Mouse (Mus musculus) heart, adult 11 months (tissue): Measurements from ENCODE around the gene Agap1.

ENCODE experiments used
- DNase-seq: peaks from one replicate; pipeline ENCODE4 v3.0.0; 2022

The Agap1 gene

DNA sequence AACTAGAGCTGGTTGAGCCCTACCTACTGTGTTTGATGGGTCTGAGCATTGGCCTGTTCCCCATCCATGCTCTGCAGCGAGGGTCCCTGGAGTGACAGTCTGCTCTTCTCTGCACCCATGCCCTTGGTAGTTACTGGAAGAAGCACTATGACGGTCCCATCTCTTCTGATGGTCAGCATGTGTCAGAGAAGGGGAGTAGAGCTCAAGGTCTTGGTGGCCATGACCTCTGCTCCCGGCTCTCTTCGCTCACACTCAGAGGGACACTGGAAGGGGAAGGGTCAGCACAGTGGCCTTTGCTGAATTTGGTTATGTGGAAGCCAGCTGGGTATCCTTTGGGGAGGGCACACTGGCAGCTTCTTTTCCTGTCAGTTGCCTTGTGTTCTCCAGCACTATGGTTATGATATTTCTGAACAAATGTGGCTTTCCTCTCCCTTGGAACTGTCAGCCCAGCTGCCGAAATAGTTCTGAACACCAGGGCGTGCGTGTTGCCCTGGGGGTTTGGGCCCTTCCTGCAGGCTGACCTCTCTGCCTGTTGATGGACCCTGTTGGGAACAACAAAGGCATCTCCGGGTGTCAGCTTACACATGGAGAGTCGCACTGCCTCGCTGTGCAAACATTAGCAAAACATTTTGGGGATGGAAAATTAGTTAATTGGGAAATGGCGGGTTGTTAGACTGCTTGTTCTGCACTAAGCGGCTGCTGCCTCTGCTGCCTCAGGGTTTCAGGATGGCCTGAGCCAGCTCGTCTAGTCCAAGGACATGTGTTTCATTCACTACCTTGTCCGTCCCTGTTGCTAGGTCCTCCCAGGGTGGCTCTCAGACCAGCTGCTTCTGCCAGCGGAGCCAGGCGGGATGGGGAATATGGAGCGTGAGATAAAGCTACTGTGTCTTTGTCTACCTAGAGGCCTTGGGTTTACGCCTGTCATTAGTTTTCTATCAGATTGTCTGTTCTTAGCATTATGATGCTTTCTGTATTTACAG lies 93.2 kb downstream of the Agap1 start:
- DNase-seq = peak; percentile 87

DNA sequence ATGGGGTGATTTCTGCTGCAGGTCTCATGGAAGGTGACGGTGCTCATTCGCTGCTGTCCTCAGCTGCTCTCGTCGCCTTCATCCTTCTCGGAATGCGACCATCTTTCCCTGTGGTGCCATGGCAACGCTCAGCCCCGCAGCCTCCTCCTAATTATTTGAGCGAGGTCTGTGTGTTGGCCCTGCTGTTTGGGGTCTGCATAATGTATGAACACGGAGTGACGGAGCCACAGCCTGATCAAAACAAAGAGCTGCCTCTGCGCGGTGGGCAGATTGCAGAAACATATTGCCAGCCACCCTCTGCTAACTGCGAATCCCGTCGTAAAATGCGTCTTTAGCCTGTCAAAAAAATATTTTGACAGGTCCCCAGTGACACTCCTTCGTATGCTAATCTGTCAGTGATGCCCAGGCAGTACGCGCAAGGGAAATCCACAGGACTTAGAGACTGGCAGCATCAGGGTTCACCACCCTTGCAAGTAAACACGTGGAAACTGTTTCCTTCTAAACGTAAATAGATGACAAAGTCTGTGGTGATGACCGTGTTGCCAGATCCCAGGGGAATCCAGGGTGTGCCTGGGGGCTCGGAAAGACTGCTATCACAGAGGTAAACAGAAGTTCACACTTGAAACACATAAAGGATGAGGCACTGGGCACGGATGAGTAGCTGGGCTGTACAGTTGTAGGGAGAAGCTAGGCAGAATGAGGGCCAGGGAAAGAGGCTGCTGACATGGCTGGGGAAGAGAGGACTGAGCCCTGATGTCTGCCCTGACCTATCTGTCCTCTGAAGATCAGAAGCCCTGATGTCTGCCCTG lies 95.7 kb downstream of the Agap1 start:
- no peak for DNase-seq

DNA sequence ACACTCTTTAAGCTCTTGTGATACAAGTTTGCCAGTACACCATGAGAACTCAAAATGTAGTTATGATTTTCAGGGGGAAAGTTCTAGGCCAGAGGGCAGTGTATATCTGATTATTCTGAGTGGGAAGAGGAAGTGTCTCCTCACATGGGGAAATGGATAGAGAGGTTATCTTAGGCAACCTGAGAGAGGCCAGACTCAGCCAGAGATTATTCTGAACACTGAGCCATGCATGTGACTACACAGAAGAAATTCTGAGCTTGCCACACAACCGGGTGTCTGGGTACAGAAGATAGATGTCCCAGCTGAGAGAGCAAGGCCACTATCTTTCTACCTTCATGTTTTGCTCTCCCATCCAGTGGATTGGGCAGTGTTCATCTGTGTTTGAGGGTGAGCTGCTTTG lies 97.9 kb downstream of the Agap1 start:
- no peak for DNase-seq

DNA sequence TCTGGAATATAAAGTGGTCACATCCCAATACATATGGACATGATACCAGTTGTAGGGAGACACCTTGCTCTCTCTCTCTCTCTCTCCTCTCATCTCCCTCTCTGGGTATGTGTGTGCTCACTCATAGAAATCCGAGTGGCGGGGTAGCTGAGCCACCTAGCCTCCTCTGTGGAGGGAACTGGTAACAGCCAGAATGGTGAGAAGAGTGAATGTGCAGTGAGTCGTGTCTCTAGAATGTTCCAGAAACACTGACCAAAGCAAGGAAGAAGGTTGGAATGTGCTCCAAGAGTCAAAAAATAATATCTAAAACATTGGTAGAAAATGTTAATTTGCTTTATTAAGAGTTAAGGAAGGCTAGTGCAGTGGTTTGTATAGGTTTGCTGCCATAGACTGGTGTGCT lies 99.2 kb downstream of the Agap1 start:
- no peak for DNase-seq

DNA sequence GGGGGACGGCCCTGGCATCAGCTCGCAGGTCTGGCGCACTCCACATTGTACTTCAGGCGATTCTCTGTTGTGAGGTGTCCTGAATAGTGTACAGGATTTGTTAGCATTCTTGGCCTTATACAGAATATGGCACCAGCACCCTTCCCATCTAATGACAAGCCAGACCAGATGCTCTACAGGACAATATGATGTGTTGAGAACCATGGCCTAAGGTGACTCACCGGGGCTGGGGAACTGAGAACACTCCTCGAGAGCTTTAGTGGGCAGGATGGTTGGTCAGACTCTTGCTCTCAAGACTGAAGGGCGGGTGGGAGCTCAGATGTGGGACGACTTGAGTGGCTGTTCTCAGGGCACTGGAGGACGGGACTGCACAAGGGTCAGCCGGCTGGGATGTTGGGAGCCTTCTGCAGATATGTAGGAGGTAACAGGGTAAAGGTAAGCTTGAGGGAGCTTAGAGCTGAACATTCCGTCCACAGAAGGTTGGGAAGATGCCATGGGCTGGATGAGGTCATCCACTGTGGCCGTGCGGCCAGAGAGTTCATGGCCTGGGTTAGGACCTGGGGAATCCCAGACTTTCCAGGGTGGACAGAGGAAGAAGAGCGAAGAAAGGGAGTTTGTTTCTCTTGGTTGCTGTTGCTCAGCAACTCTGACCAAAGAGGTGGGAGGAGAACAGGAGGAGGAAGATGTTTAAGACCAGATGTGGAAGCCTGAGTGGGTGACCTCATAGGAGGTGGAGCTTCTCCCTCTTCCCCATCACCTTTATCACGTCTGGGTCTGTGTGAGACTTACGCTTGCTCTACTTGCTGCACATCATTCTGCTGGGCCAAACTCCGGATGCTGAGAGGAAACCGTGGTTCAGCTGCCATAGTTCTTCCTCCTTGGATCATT lies 100.6 kb downstream of the Agap1 start:
- peak; percentile 98 for DNase-seq

DNA sequence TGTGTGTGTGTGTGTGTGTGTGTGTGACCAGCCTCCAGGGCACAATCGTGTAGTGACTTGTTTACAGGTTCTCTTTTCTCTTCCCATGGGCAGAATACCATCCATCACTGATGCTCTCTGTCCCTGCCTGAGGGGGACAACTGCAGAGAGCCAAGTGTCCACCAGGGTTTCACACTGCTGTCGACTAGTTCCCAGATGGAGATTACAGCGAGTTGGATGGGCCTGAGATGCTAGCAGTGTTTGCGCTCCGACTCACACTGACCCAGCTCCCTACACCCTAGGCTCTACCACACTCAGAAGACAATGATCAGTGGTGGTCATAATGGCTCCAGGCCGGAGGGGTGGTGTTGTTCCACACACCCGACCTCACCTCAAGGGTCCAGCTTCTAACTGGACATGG lies 101.4 kb downstream of the Agap1 start:
- no peak for DNase-seq

DNA sequence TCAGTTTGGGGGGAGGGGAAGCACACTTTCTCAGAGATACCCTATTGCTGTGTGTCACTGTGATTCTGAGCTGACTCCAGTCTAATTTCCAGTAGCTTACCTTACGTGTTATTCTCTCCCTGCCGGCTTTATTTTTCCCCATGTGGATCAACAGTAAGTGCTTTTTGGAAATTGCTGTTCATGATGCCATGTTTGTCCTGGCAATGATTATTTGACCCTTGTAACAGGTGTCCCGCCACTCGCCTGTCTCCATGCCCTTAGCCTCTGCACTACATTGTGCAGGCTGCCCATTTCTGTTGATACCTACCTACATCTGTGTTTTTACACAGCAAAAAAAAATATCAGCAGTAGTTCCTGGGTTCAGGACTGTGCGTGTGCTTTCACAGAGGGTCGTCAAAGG lies 102.8 kb downstream of the Agap1 start:
- no peak for DNase-seq

DNA sequence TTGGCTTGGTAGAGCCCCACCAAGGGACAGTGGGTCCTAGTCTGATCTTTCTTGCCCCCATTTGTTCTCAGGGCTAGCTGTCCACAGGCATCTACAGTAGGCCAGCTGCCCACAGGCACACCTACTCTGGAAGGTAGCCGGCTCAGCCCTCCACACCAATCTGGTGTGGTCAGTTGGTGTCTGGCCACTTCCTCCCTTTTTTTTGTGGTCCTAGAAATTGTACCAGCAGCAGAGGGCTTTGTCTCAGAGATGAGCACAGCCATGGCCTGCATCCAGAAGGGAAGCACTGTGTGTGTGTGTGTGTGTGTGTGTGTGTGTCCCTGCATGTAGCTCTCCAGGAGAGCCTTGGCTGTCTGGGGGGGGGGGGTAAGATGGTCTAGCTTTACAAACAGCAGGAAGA lies 103.5 kb downstream of the Agap1 start:
- DNase-seq = no peak

DNA sequence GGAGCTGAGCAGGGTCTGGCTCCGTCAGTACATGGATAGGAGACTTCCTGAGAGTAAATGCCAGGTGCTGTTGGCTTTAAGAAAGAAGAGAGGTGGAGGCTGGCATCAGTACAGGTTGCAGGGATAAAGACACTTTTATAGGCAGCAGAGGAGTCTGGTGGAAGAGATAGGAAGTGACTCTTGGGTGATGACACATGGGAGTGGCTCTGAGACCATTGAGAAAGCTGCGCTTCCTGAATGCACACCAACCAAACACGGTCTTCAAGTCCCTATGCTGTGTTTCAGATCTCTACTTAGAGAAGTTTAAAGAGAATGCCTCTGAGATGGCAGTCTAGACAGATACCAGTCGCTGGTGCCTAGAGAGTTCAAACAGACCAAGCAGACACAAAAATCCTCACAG lies 108.8 kb downstream of the Agap1 start:
- peak; percentile 92 for DNase-seq

DNA sequence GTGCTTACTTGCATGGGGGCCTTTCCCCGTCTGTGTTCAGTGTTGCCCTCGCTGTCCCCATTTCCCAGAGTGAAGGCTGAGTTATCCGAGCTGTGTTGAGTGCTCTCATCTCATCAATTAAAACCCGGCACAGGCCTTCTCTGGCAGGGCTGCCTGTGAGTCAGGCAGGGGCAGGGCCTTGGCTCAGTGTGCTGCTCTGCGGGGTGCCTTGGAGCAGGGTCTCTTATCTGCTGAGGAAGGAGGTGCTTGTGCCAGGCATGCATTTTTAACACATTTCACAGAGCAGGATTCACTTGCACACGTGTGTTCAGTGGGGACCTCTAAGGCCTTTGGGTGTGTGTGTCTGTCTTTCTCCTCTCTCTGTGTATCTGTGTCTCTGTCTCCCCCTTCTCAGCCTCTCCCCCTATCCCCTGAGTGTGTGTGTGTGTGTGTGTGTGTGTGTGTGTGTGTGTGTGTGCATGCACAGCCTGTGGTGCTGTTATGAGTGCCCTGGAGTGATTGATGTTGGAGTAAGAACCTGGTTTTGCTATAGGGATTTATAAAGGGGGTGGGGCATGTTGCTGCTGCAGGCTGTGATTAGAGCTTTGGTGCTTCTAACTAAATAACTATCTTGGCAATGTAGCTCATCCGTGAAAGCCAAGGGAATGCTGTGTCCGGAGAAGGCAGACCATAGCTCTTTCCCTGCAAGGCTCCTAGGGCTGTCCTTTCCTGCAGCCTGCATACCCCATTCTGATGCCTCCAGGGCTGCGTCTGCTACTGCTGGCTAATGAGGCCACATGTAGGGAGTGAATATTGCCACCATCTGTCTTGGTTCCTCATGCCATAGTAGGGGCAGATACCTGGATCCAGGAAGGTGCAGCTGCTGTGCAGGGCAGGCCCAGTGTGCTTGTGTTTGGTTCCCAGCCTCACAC lies 112.2 kb downstream of the Agap1 start:
- DNase-seq = peak; percentile 91

DNA sequence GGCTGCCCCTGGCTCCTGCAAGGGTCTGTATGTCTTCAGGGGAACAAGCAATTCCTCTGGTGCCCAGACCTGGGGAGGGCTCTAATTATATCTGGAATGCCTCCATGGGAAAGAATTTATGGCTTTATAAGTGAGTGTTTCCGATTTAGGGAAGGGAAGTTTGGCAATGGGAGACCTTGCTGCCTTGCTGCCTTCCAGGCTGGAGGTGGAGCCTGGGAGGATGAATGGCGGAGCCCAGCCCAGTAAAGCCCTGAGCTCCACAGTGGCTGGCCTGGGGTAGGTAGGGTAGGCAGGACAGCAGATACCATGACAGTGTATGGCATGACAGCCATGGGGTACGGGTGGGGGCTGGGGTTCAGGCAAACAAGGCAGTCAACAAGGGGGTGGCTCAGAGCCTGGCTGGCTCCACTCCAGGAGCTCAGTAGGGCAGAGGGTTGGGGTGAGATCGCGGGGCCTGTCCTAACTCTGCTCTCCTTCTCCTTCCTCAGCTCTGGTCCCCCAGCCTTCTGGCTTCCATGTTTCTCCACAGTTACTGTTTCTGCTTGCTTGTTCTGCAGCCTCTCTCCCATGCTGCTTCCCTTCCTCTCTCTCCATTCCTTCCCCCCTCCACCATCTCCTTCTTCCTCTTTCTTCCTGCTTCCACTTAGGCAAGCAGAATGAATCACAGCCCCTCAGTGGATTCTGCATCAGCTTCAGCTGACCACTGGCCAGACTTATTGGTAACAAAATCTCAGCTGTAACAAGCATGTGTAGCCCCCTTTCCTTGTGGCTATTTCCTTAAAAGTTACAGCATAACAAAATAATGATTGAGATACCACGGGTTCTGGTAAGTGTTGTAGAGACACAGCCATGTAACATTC lies 114.2 kb downstream of the Agap1 start:
- DNase-seq = peak; percentile 94

DNA sequence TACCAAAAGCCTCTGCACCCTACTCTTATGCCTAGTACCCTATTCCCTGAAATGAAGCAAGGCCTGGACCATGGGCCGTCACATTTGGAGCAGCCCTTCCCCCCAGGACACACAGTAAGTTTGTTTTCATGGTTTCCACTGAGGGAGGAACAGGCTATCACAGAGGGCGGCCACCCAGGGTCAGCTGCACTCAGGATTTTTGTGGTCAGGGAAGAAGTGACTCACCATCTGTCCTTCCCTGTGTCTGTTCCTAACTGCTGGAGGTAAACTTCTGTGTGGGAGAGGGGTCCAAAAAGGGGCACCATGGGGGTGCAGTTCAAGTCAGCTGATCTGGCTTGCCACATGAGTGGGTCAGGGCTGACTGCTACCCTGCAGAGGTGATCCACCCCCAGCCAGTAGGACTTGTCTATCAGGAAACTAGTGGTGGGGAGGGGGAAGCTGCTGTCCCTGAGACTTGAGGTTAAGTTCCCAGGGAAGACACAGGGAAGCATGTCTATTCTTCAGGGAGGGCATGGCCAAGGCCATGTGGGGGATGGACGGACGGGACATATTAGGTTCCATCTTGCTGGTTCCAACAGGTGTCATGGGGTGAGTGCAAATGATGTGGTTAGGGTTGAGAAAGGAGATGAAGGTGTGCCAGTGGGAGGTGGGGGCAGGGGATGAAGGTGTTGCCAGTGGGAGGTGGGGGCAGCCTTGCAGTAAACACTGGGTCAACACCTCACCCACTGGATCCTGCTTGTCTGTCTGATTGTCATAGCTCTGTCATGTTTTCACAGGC lies 116.1 kb downstream of the Agap1 start:
- peak; percentile 98 for DNase-seq

DNA sequence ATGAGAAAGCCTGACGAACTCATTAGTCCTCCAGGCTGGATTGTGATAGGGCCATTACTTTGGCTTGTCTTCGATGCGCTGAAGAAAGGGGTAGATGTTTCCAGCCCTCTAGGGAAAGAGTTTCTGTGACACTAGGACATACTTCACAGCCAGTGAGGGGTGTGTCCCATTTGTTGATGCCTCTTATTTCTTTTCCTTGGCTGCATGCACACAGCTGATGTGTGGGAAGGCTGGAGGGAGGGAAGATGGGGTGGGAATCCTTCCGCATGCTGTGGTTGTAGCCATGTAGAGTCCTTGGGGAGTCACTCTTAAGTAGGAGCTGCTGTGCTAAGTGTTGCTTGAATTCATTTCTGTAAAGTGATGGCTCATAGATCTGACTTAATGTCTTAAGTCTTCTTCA lies 118.9 kb downstream of the Agap1 start:
- peak; percentile 97 for DNase-seq

DNA sequence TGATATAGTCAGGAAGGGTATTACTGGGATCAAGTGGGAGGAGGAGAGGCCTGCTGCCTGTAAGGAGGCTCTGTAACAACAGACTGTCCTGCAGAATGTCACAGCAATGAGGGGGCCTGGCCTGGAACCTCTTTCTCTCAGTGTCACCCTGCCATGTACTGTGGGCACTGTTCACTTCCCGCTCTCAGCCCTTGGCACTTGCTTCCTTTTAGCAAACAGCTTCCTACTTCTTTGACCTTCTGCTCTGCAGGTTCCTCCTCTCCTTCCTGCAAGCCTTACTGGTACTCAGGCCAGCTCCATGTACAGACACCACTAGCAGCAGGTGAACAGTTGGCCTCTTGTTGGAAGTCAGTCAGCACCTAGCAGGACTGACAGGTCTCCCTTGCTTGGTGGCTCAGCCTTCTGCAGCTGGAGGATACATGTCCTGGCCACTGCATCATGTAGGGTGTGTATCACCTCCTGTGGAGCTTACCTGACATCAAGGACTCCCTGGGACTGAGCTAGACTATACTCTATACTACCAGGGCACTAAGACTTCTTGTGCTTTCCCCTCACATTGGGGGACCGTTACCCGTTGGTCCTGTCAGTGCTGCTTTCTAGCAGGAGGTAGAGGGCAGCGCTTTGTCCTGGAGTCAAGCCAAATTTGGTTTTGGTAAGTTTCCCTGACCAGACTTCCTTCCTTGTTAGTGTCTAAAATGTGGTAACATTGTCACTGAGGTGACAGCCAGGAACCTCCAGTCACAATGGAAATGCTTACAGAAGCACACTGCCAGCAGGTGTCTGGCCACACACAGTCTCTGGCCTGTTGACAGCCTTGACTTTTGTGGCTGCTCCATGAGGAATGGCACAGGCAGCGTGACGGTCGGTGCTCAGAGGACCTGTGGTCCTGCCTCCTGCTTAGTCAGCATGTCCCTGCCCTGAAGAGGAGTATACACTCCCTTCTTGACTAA lies 120.6 kb downstream of the Agap1 start:
- DNase-seq = peak; percentile 95

DNA sequence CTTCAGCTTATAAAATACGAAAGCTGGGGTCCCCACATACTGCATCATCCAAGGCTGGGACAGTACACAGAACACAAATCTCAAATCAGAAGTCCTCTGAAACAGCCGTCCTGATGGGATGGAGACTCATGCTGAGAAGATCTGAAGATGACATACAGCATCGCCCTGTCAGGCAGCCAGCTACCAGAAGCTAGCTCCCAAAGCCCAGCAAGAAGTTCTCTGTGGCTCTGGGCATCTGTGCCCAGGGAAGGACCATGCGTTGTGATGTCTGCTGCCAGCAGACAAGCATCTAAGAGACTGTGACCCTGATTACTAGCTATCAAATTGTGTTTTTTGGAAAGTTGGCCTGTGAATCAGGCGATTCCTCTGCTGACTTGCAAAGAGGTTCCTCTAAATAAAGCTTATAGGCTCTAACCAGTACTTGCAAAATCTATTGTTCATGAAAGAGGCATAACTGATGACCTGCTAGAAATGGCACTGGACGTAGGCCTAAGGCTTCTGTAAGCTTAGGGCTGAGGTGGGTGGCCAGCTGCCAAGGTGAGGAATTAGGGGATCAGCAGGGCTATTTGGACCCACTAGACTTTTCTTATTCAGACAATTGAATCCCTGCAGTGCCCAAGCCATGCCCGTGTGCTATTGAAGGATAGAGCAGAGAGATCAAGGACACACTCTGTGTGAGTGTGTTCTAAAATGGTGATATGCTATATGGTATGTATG lies 121.7 kb downstream of the Agap1 start:
- DNase-seq = peak; percentile 89

DNA sequence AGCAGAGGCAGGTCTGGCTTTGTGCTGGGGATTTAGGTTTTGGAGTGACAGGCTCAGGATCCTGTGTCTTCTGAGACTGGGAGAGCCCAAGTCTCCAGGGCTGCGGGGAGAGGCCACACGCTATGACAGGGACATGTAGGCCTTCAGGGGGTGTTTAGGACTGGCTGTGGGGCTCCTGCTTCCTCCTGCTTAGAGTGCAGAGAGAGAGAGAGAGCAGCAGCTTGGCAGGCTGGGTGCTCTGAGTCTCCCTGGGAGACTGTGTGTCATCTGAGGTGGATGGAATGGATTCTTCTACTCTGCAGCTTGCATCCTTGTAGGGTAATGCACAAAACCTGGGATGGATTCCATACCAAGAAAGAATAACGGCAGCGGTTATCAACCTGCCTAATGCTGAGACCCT lies 122.4 kb downstream of the Agap1 start:
- peak; percentile 96 for DNase-seq

DNA sequence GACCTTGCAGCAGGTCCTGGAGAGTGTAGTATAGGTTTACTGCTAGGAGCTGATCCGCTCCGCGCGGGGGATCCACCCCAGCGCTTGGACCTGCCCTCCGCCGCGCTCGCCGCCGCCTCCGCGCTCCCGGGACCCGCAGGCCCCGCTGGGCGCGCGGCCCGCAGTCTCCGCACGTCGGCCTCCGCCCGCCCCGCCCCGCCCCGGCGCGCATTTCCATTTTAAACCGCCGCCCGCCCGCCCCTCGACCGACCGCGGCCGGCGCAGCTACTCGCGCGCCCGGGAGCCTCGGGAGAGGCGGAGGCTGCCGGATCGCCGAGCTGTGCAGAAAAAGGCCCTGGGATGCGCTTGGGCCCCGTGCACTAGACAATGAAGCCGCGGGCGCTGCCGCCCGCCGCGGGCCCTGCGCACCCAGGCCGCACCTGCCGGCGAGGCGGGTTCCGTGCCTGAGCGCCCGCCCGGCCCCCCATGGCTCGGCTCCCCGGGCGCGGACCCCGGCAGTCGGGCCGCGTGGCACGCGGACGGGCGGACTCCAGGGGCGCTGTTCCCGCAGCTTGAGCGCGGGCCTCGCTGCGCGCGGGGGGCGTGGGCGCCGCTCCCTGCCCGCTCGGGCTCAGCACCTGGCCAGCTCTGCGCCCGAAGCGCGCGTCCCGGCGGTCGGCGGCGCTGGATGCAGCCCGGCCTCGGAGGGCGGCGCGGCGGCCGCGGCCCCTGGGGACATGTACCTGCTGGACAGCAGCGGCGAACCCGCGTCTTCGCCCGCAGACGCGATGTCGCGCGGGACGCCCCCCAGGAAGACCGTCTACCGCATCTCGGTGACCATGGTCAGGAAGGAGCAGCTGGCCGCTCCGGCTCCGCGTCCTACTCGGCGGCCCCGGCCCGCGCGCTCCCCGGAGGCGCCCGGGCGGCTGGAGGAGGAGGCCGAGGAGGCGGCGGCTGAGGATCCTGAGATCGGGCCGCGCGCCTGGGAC lies 125.7 kb downstream of the Agap1 start:
- peak; percentile 99 for DNase-seq
